Mouse (Mus musculus) forebrain, embryonic 14.5 days (tissue): Measurements from ENCODE around the gene 1700010B08Rik. TPM values are rescaled to one million over a fixed set of nuclear protein-coding genes. Genes with fewer than 3 reads are reported as not detected.
A peak's percentile ranks its signal among the peaks of the same experiment; 100 is the strongest.

Source experiments
- ATAC-seq: fragments of 200-750 bp; cut with Nextera tagmentation; 2 replicates; pipeline ENCODE4 v1.8.0; 2017; ENCODE audit warnings: mild to moderate bottlenecking, moderate library complexity
- DNase-seq: peaks from one replicate; pipeline ENCODE4 v3.0.0-alpha.2; 2015; ENCODE audit warnings: low spot score
- H3K27ac ChIP-seq: fragments of 300-500 bp; sonication (generic); 2 replicates; pipeline ENCODE4 v1.5.1; 2014; ENCODE audit warnings: low read depth, mild to moderate bottlenecking, control low read depth, low read length, moderate library complexity
- H3K27me3 ChIP-seq: fragments of 300-500 bp; sonication (generic); replicated peaks from 2 replicates; pipeline ENCODE4 v1.6.1; 2014; ENCODE audit warnings: low read length, control low read depth, mixed read lengths; ENCODE audit not compliant: control insufficient read depth, insufficient read depth
- H3K36me3 ChIP-seq: fragments of 300-500 bp; sonication (generic); 2 replicates; pipeline ENCODE4 v1.6.1; 2014; ENCODE audit warnings: low read length, control low read depth; ENCODE audit not compliant: control insufficient read depth, insufficient read depth
- H3K4me1 ChIP-seq: fragments of 300-500 bp; sonication (generic); 2 replicates; pipeline ENCODE4 v1.6.1; 2014; ENCODE audit warnings: antibody characterized with exemption, low read length, control low read depth; ENCODE audit not compliant: control insufficient read depth, insufficient read depth
- H3K4me2 ChIP-seq: fragments of 300-500 bp; sonication (generic); 2 replicates; pipeline ENCODE4 v1.6.1; 2014; ENCODE audit warnings: mild to moderate bottlenecking, control low read depth, low read length
- H3K4me3 ChIP-seq: fragments of 300-500 bp; sonication (generic); 2 replicates; pipeline ENCODE4 v1.5.1; 2014; ENCODE audit warnings: low read depth, low read length, control low read depth
- H3K9ac ChIP-seq: fragments of 300-500 bp; sonication (generic); 2 replicates; pipeline ENCODE4 v1.6.1; 2014; ENCODE audit warnings: mild to moderate bottlenecking, low read length, control low read depth, moderate library complexity
- H3K9me3 ChIP-seq: fragments of 300-500 bp; sonication (generic); replicated peaks from 2 replicates; pipeline ENCODE4 v1.6.1; 2016; ENCODE audit warnings: low read length, control low read depth, mixed read lengths; ENCODE audit not compliant: control insufficient read depth
- WGBS: fragments of 180-500 bp; shearing (Covaris S2); extraction: QIAGEN DNeasy Blood & Tissue Kit; methylation state at CpG from one replicate; pipeline ENCODE4 v1.1.7; 2014; 5-methylcytosine and 5-hydroxymethylcytosine counted together
- polyA plus RNA-seq: library from polyadenylated mRNA; unstranded; fragments of >200 nt; fragmentation: Nextera tagmentation; extraction: Ambion mirVana; gene quantifications from 2 replicates; pipeline ENCODE4 v1.2.1, GENCODE M21; 2014

Gene 1700010B08Rik
- polyA plus RNA-seq, 1 experiment from 2014 or later = not detected

DNA sequence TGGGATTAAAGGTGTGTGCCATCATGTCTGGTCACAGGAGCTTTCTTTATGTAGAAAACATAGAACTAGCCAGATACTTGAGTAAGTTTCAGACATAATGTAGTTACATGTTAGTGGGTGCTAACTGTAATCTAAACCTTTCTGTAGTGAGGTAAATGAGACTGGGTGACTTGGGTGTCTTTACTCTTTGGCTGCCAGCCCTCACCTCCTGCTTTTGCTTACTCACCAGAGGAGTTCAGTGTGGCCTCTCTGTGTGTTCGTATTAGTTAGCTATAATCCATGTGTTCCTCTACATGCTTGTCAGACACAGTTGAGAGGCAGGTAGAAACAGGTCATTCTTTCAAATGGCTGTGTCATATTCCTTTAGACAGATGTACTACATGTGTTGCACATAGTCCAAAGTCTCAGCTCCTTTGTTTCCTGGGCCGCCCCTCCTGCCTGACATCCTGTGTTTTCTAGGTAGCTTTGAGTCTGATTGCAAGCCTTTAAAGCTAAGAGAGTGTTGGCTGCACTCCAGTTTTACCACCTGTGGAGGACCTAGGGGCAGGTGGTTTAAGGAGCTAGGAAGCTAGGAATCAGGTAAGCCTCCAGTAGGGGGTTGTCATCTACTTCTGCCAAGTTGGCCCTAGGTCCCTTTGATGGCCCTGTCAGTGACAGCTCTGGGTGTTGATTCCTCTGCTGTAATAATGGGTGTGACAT lies 29.9 kb downstream of the 1700010B08Rik start:
- ATAC-seq = no peak

DNA sequence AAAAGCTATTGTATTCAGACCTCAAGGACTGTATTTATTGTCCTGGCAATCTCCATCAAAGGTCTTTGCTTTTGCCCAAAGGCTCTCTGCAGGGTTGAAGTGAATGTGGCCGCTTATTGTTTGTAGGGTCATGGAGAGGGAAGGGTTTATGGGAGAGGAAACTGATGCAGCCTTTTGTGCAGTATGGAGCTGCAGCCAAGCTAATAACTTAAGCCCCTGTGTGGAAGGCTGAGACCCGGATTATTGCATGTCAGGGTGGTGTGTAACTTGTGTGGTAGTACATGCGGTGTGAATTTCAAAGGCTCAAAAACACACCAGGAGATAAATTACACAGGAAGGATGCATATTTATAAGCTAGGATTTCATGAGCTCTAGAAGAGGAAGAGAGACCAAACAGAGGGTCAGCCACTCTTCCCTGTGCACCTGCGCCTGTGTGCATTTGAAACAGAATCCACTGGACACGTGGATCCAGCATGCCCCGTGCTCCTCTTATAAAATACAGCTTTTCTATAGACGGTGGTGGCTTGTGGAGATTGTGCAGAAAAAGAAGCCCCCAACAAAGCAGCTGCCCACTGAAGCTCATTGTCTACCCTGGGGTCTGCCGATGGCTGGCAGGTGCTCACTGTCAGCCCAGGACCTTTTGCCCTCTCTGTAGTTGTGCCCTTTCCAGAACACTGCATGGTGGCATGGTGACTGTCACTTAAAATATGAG lies 36.4 kb downstream of the 1700010B08Rik start:
- Histone ChIP-seq H3K4me2 (no peak overlapping the region), H3K9ac (no peak overlapping the region), H3K4me3 (no peak overlapping the region), H3K36me3 (no peaks in the 10 kb centered on the region), H3K27me3 (no peaks in the 10 kb centered on the region), H3K4me1 (peaks cover 15% of the 10 kb centered on the region; the same call in 1 of the 2 replicates), H3K27ac (peak overlapping the region; percentile 5; the same call in 1 of the 2 replicates), H3K9me3 (no peaks in the 10 kb centered on the region)
- DNase-seq (no peak), ATAC-seq (peak; percentile 62; the same call in 1 of the 2 replicates)
- WGBS = 39% methylated on average over 8 of the region's 8 CpGs

More for the DNA sequence above, 29.9 kb downstream of the 1700010B08Rik start:
- H3K27ac ChIP-seq = no peak overlapping the region
- H3K4me3 ChIP-seq = no peak overlapping the region
- no peaks in the 10 kb centered on the region for H3K4me1 ChIP-seq
- WGBS = 89% methylated on average over 2 of the region's 2 CpGs
- DNase-seq = no peak
- no peaks in the 10 kb centered on the region for H3K27me3 ChIP-seq
- H3K4me2 ChIP-seq = no peak overlapping the region
- no peaks in the 10 kb centered on the region for H3K36me3 ChIP-seq
- no peaks in the 10 kb centered on the region for H3K9me3 ChIP-seq
- H3K9ac ChIP-seq = no peak overlapping the region

DNA sequence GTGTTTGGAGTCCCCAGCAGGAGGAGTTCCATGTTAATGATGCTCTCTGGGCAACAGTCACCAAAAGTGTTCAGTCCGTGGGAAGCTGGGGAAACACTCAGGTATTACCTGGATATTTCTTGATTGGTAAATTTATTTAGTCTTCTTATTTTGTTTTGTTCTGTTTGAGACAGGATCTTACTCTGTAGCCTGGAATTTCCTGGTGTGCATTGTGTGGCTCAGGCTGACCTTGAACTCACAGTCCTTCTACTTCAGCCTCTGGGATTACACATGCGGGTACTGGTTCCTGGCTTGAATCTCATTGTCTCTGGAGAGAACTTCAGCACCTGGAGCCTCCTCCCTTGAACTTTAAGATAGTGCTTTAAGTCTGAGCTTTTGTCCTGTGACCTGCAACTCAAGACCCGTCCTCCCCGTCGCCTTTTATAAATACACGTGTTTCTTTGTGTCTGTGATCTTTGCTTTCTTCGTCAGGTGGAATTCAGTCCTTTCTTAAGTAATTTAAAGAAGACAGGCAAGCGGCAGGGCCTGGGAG lies 38.5 kb downstream of the 1700010B08Rik start:
- Histone ChIP-seq H3K4me3 (no peak overlapping the region), H3K4me1 (peaks cover 15% of the 10 kb centered on the region; the same call in 1 of the 2 replicates), H3K4me2 (no peak overlapping the region), H3K9me3 (no peaks in the 10 kb centered on the region), H3K36me3 (no peaks in the 10 kb centered on the region), H3K27ac (no peak overlapping the region), H3K27me3 (no peaks in the 10 kb centered on the region), H3K9ac (no peak overlapping the region)
- 86% methylated on average over 8 of the region's 8 CpGs for WGBS
- ATAC-seq (no peak), DNase-seq (no peak)

DNA sequence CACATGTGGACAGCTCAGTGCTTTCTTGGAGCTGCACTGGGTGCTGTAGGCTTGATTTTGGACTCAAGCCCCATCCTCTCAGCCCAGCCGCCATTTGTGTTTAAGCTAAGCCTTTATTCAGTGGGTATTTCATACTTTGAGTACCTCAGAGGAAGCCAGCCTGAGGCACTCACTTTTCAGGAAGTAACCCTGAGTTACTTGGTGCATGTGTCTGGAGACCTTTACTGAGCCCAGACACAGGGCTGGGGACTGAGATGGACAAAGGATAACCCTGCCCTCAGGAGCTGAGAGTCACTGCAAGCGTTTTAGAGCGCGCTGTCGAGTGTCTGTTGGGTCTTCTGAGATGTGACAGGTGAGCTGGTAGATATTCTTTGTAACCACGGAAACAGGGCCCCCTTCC lies 41.4 kb downstream of the 1700010B08Rik start:
- Histone ChIP-seq H3K4me3 (no peak overlapping the region), H3K4me2 (no peak overlapping the region), H3K9ac (no peak overlapping the region), H3K9me3 (no peaks in the 10 kb centered on the region), H3K27ac (no peak overlapping the region), H3K4me1 (peaks cover 6% of the 10 kb centered on the region; the same call in 1 of the 2 replicates), H3K36me3 (peaks cover 6% of the 10 kb centered on the region; the same call in 1 of the 2 replicates), H3K27me3 (no peaks in the 10 kb centered on the region)
- 91% methylated on average over 6 of the region's 6 CpGs for WGBS
- DNase-seq (no peak), ATAC-seq (no peak)

DNA sequence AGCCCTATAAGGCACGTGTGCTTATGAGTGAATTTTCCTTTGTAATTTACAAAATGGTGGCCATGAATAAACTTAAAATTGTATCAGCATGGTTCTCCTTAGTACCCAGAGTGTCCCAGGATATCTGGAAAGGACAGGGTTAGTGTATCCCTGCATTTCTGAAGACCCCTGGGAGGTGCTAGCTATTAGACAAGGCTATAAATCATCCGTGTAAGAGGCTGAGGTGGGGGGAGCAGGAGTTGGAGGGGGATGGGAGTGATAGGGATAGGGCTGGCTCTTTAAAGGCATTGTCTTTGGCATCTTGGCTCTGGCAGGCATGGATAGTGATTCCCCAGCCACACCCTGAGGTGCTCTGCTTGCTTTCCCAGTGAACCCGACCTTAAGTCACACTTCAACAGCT lies 45.4 kb downstream of the 1700010B08Rik start:
- no peak overlapping the region for H3K9ac ChIP-seq
- H3K9me3 ChIP-seq = no peaks in the 10 kb centered on the region
- H3K4me2 ChIP-seq = no peak overlapping the region
- peaks cover 12% of the 10 kb centered on the region; the same call in 1 of the 2 replicates for H3K36me3 ChIP-seq
- DNase-seq (no peak), ATAC-seq (no peak)
- 75% methylated on average over 3 of the region's 3 CpGs for WGBS
- H3K4me1 ChIP-seq = no peaks in the 10 kb centered on the region
- no peak overlapping the region for H3K27ac ChIP-seq
- H3K27me3 ChIP-seq = no peaks in the 10 kb centered on the region
- no peak overlapping the region for H3K4me3 ChIP-seq

DNA sequence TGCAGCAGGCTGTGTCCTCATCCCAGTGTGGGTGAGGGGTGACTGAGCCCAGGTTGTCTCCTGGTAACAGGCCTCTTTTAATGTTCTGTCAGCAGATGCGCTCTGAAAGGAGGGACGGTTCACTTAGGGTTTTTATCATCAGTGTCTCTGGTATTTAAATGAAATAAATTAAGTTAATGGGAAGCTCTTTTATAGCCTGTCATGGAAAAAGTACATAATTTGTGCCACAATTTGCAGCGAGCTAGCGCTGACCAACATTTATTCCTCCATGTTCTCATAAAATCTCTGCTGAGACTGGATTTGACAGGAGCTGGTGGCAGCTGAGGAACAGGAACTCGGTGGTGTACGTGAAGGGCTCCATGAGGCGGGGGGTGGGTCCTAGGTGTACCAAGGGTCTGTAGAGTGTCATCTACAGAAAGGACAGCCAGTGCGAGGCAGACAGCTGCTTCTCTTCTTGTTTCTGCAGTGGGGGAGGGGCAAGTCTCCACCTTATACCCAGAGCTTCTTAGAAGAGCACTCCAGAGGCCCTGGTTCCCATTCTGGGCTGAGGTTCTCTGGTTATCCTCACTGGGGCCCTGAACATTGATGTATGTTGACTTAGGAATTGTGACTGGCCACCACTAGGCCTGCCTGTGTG lies 48.9 kb downstream of the 1700010B08Rik start:
- no peak overlapping the region for H3K4me2 ChIP-seq
- H3K9ac ChIP-seq = no peak overlapping the region
- H3K4me1 ChIP-seq = peaks cover 3% of the 10 kb centered on the region
- ATAC-seq = no peak
- H3K4me3 ChIP-seq = no peak overlapping the region
- no peaks in the 10 kb centered on the region for H3K27me3 ChIP-seq
- H3K36me3 ChIP-seq = peaks cover 17% of the 10 kb centered on the region; the same call in 1 of the 2 replicates
- DNase-seq = no peak
- peak overlapping the region; percentile 55 for H3K27ac ChIP-seq
- no peaks in the 10 kb centered on the region for H3K9me3 ChIP-seq
- WGBS = 86% methylated on average over 8 of the region's 8 CpGs

DNA sequence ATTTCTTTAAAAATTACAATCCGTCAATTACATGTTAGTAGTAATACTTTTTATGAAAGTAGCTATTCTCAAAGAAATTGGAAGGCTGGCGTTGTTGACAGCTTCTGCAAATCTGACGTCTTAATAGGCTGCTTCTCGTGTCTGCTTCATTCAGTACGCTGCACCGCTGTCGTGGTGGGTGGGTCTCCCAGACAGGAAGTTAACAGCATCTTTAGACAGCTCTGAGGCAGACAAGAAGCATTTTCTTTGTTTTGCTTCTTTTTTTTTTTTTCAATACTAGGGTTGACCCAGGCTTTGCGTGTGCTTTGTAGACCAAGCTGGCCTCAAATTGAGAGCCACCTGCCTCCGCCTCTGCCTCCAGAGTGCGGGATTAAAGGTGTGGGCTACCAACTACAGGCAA lies 50.0 kb downstream of the 1700010B08Rik start:
- ATAC-seq (no peak), DNase-seq (peak; percentile 58)
- Histone ChIP-seq H3K9me3 (no peaks in the 10 kb centered on the region), H3K4me1 (peaks cover 3% of the 10 kb centered on the region), H3K9ac (no peak overlapping the region), H3K4me3 (no peak overlapping the region), H3K36me3 (peaks cover 10% of the 10 kb centered on the region; the same call in 1 of the 2 replicates), H3K27ac (peak overlapping the region; percentile 28), H3K4me2 (no peak overlapping the region), H3K27me3 (no peaks in the 10 kb centered on the region)
- 61% methylated on average over 10 of the region's 10 CpGs for WGBS

DNA sequence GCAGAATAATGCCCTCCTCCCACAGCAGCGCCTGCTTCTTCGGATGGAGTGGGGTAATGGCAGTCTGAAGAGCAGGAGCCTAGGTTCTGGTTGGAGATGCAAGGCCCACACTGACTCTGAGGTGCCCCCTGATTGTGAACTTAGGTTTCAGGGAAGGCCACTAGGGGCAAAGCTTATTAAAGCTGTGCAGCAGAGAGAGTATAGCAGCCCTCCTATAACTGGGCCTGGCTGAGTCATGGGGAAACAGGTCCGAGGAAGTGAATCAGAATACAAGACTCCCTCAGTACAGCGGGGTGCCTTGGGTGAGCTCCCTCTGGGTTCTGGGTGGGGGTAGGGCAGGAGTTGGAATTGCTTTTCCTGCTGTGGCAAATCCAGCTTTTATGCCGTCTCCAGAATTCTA lies 51.4 kb downstream of the 1700010B08Rik start:
- no peak for DNase-seq
- 66% methylated on average over 5 of the region's 5 CpGs for WGBS
- no peak overlapping the region for H3K4me2 ChIP-seq
- no peaks in the 10 kb centered on the region for H3K9me3 ChIP-seq
- no peak overlapping the region for H3K27ac ChIP-seq
- H3K4me1 ChIP-seq = peaks cover 10% of the 10 kb centered on the region
- peaks cover 10% of the 10 kb centered on the region; the same call in 1 of the 2 replicates for H3K36me3 ChIP-seq
- no peaks in the 10 kb centered on the region for H3K27me3 ChIP-seq
- no peak overlapping the region for H3K9ac ChIP-seq
- no peak for ATAC-seq
- H3K4me3 ChIP-seq = no peak overlapping the region
